Mouse (Mus musculus): ENCODE measurements around the gene Ncapg2. TPM values are rescaled to one million over a fixed set of nuclear protein-coding genes. Genes with fewer than 3 reads are reported as not detected.
A peak's percentile ranks its signal among the peaks of the same experiment; 100 is the strongest.

Ncapg2 gene
- polyA plus RNA-seq, 1 experiment: 3.0 TPM

DNA sequence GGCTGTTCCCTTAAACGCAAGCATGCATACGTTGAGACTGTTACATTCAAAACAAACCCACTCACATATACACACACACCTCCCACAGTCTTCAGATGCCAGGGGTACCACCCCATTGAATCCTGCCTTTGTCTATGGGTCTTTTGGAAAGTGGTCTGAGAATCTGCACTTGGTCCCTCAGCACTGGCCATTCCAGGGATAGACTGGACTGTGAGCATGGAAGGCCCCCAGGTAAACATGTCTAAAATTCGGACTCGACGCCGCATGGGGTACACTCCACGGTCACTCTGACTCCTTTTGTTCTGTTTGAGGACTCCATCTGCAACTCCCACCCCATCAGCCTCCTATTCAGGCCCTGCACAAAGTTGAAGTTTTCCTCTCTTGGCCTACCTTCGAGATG, 79.8 kb downstream of the Ncapg2 start:
- H3K27me3 ChIP-seq (ENCODE audit: control insufficient read depth, insufficient read depth, low read length): peaks cover 12% of the 10 kb centered on the region
- WGBS: 79% methylated on average over 8 of the region's 8 CpGs

DNA sequence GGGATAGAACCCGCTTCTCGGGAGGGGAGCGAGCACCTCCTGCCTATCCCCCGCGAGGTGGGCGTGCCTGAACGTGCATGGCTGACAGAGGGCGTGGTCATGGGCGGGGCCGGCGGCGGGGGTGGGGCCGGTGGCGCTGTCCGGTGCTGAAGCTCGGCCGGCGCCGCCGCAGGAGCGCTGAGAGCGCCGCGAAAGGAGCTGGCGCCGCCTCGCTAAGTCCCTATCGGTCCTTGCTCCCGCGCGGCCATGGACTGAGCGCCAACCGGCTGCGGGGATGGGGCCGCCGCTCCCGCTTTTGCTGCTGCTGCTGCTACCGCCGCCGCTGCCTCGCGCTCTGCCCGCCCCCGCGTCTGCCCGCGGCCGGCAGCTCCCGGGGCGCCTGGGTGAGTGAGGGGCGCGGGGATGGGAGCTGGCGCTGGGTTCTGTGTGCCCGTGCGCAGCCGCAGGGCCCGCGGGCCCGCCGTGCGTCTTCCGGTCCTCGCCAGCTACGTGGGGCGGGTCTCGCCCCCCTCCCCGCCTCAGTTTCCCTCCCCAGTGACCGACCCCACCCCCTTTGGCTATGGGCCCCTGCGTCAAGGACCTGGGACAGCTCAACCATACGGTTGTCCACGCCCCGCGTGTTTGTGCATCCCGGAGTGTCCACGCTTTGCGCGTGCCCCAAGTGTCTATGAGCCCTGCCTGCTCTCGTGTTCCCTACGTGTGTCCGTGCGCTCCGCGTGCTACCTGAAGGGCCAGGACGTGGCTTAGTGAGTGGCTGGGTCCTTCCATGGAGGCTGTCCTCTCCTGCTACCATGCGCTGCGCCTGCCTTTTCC, 80.6 kb downstream of the Ncapg2 start, which contains the start of gene Ptprn2:
Gene Ptprn2, plus strand, starts transcription at position 130 of the 813 bp plus-strand sequence.
- Histone ChIP-seq H3K4me1 (ENCODE audit: control insufficient read depth, insufficient read depth, insufficient read length) (peaks cover 7% of the 10 kb centered on the region), H3K4me3 (ENCODE audit: extremely low read depth, insufficient read depth, insufficient read length) (peak within 1 kb of the TSS; percentile 29; the same call in 1 of the 2 replicates), H3K27me3 (ENCODE audit: control insufficient read depth, insufficient read depth, low read length) (peaks cover 12% of the 10 kb centered on the region), H3K27ac (ENCODE audit: insufficient read depth, low read length) (no peak within 1 kb of the TSS), H3K36me3 (ENCODE audit: control insufficient read depth, insufficient read depth, low read length) (no peaks in the 10 kb centered on the region)
- 3% methylated on average over 81 of the region's 86 CpGs for WGBS
- TF ChIP-seq CTCF (IDR thresholded peaks at IDR 0.05; ENCODE audit: extremely low read depth, insufficient read depth, insufficient read length, insufficient replicate concordance) (no peak), POLR2A (IDR thresholded peaks at IDR 0.05; ENCODE audit: low read depth, low read length) (no peak)
- peak in 1 of 2 experiments; percentile 10 for DNase-seq (ENCODE audit: low read depth in 1 of 2, low spot score in 2 of 2)

More for the DNA sequence above, 79.8 kb downstream of the Ncapg2 start:
- Histone ChIP-seq H3K4me1 (ENCODE audit: control insufficient read depth, insufficient read depth, insufficient read length) (peaks cover 7% of the 10 kb centered on the region), H3K27ac (ENCODE audit: insufficient read depth, low read length) (no peak overlapping the region), H3K36me3 (ENCODE audit: control insufficient read depth, insufficient read depth, low read length) (no peaks in the 10 kb centered on the region), H3K4me3 (ENCODE audit: extremely low read depth, insufficient read depth, insufficient read length) (no peak overlapping the region)
- TF ChIP-seq CTCF (IDR thresholded peaks at IDR 0.05; ENCODE audit: extremely low read depth, insufficient read depth, insufficient read length, insufficient replicate concordance) (no peak), POLR2A (IDR thresholded peaks at IDR 0.05; ENCODE audit: low read depth, low read length) (no peak)
- DNase-seq (ENCODE audit: low read depth in 1 of 2, low spot score in 2 of 2): no peak

DNA sequence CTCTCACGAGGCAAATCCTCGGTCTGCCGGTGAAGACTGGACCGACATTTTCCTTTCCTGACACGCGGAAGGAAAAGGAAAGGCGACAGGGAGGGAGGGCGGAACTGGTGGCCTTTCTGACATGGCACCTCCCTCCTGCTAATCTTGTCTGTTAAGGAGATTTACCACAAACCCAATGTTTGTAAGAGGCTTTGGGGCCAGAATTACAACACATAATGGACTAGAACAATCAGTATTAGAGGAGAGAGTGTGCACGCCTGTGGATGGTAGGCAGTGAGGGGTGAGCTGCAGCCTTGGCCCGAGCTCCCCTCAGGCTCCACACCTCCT, 81.2 kb downstream of the Ncapg2 start:
- Histone ChIP-seq H3K36me3 (ENCODE audit: control insufficient read depth, insufficient read depth, low read length) (no peaks in the 10 kb centered on the region), H3K27ac (ENCODE audit: insufficient read depth, low read length) (no peak overlapping the region), H3K27me3 (ENCODE audit: control insufficient read depth, insufficient read depth, low read length) (peaks cover 12% of the 10 kb centered on the region), H3K4me3 (ENCODE audit: extremely low read depth, insufficient read depth, insufficient read length) (peak overlapping the region; percentile 29; the same call in 1 of the 2 replicates), H3K4me1 (ENCODE audit: control insufficient read depth, insufficient read depth, insufficient read length) (peaks cover 7% of the 10 kb centered on the region)
- DNase-seq (ENCODE audit: low read depth in 1 of 2, low spot score in 2 of 2): no peak
- 15% methylated on average over 10 of the region's 10 CpGs for WGBS
- TF ChIP-seq POLR2A (IDR thresholded peaks at IDR 0.05; ENCODE audit: low read depth, low read length) (no peak), CTCF (IDR thresholded peaks at IDR 0.05; ENCODE audit: extremely low read depth, insufficient read depth, insufficient read length, insufficient replicate concordance) (no peak)

DNA sequence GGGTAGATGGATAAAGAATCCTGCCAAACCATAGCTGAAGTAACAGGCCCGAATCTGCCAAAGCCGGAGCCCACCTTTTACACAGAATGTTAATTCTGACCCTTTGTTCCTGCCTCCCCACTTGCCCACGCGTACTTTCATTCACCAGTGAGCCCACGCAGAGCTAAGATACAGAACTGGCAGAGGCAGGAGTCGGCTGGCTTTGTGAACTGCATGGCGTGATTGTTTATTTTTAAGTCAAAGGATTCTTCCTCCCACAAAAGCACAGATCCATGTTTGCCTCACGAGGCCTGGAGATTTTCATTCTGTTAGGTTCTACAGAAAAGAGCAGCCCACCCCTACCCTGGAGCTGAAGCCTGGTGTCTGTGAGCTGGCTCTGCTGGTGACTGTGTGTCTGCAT, 83.6 kb downstream of the Ncapg2 start:
- H3K27ac ChIP-seq (ENCODE audit: insufficient read depth, low read length): no peak overlapping the region
- WGBS: 76% methylated on average over 8 of the region's 8 CpGs
- DNase-seq (ENCODE audit: low read depth in 1 of 2, low spot score in 2 of 2): no peak
- H3K4me1 ChIP-seq (ENCODE audit: control insufficient read depth, insufficient read depth, insufficient read length): peaks cover 7% of the 10 kb centered on the region
- no peak overlapping the region for H3K4me3 ChIP-seq (ENCODE audit: extremely low read depth, insufficient read depth, insufficient read length)
- H3K36me3 ChIP-seq (ENCODE audit: control insufficient read depth, insufficient read depth, low read length): no peaks in the 10 kb centered on the region
- no peak for TF ChIP-seq POLR2A (IDR thresholded peaks at IDR 0.05; ENCODE audit: low read depth, low read length)
- no peak for TF ChIP-seq CTCF (IDR thresholded peaks at IDR 0.05; ENCODE audit: extremely low read depth, insufficient read depth, insufficient read length, insufficient replicate concordance)
- H3K27me3 ChIP-seq (ENCODE audit: control insufficient read depth, insufficient read depth, low read length): peaks cover 12% of the 10 kb centered on the region

DNA sequence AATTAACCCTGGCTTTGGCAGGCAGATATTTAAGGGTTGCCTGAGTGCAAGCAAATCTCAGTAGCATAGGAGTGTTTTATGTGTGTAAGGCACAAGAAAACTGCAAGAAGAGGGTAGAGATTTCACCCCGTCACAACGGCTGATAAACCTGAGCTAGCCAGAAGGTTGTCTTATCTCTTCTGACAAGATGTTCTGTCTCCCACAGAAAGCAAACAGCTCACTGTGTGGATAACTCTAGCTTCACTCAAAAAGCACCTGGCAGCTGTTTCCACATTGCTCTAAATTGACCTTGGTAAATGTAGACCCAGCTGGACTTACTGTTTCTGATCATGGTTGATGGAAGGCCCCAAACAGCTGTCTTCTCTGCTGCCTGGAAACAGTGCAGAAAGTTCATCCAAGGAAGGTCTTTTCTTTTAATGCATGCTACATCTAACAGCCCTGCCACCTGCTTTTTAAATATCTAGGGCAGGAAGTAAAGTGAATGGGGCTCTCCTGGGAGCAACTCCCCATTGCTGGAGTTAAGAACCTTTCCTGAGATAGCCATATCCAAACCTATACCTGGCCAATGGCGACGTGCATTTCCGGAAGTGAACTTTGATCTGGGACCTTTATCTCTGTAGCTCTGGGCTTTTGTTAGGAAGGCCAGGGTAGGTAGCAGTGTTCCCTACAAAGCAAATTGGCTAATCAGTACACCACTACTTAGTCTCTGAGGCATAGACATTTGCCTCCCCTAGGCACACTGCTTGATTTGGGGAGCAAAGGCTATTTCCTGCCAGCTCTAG, 85.6 kb downstream of the Ncapg2 start:
- Histone ChIP-seq H3K4me3 (ENCODE audit: extremely low read depth, insufficient read depth, insufficient read length) (no peak overlapping the region), H3K27ac (ENCODE audit: insufficient read depth, low read length) (no peak overlapping the region), H3K4me1 (ENCODE audit: control insufficient read depth, insufficient read depth, insufficient read length) (peaks cover 5% of the 10 kb centered on the region), H3K36me3 (ENCODE audit: control insufficient read depth, insufficient read depth, low read length) (no peaks in the 10 kb centered on the region), H3K27me3 (ENCODE audit: control insufficient read depth, insufficient read depth, low read length) (peaks cover 9% of the 10 kb centered on the region)
- TF ChIP-seq CTCF (IDR thresholded peaks at IDR 0.05; ENCODE audit: extremely low read depth, insufficient read depth, insufficient read length, insufficient replicate concordance) (no peak), POLR2A (IDR thresholded peaks at IDR 0.05; ENCODE audit: low read depth, low read length) (no peak)
- no peak for DNase-seq (ENCODE audit: low read depth in 1 of 2, low spot score in 2 of 2)
- 87% methylated on average over 5 of the region's 5 CpGs for WGBS

DNA sequence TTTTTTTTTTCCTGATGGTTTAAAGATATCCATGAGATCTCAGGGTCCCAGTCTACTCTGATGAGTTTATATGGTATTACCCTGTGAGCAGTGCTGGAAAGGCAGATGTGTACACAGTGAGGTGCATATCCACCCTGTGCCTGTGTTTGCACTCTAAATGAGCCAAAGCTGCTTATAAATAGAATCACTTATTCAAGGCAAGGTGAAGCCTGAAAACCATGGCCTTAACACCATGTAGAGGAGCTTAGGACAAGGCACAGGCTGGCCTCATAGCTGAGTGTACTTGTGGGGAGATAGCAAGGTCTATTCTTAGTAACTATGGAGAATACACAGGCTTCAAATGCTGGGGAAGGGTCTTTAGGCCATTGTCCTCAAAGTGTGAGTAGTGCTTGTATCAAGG, 93.5 kb downstream of the Ncapg2 start:
- H3K4me1 ChIP-seq (ENCODE audit: control insufficient read depth, insufficient read depth, insufficient read length): no peaks in the 10 kb centered on the region
- no peak overlapping the region for H3K4me3 ChIP-seq (ENCODE audit: extremely low read depth, insufficient read depth, insufficient read length)
- no peak for DNase-seq (ENCODE audit: low read depth in 1 of 2, low spot score in 2 of 2)
- no peak overlapping the region for H3K27ac ChIP-seq (ENCODE audit: insufficient read depth, low read length)
- H3K27me3 ChIP-seq (ENCODE audit: control insufficient read depth, insufficient read depth, low read length): no peaks in the 10 kb centered on the region
- TF ChIP-seq CTCF (IDR thresholded peaks at IDR 0.05; ENCODE audit: extremely low read depth, insufficient read depth, insufficient read length, insufficient replicate concordance) (no peak), POLR2A (IDR thresholded peaks at IDR 0.05; ENCODE audit: low read depth, low read length) (no peak)
- no peaks in the 10 kb centered on the region for H3K36me3 ChIP-seq (ENCODE audit: control insufficient read depth, insufficient read depth, low read length)
